Mouse (Mus musculus) frontal cortex, adult 2 months (tissue): ENCODE results near the gene Lbp. TPM values are rescaled to one million over a fixed set of nuclear protein-coding genes. Genes with fewer than 3 reads are reported as not detected.

Experiments used
- DNase-seq, 2 experiments: peaks; one replicate each; pipeline ENCODE4 v3.0.0; 2022; ENCODE audit warnings: low spot score in 1 of 2; ENCODE audit errors: extremely low spot score in 1 of 2
- polyA plus RNA-seq: library from polyadenylated mRNA; depleted of rRNA; stranded (reverse); fragments of >200 nt; gene quantifications from 2 replicates; pipeline ENCODE4 v1.2.3, GENCODE M21; 2012

The Lbp gene
- polyA plus RNA-seq, 1 experiment: 1.8 TPM

DNA sequence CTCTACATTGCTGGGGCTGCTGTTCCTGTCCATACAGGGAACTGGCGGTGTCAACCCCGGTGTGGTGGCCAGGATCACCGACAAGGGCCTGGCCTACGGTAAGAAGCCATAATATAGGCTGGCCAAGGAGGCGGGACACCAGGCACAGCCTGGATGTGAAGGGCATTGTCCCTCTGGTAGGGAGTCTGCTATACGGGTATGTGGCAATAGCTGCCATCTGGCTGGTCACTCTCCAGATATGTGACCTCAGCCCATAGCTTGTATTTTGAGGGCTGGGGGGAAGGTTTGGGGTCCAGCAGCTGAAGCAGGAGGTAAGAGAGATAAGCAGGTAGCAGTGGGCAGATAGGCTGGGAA lies 380 bp downstream of the Lbp start:
- DNase-seq: no peak

DNA sequence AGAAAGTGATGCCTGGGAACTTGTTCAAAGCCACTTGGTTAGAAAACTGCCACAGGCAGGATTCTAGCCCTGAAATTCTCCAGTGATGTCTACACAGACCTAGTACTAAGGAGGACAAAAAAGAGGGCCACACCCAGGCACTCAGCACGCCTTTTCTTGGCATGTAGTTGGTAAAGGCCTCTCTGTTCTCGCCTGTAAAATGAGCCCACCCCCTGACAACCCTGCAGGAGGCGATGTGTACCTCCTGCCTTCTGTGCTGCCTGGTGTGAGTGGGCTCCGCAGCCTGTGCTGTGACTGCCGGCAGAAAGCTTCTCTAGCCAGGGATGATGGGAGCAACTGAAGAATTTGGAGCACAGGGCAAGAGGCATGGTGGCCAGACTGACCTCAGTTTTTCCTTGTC lies 2.0 kb downstream of the Lbp start:
- peak; percentile 27 to 38 for DNase-seq

DNA sequence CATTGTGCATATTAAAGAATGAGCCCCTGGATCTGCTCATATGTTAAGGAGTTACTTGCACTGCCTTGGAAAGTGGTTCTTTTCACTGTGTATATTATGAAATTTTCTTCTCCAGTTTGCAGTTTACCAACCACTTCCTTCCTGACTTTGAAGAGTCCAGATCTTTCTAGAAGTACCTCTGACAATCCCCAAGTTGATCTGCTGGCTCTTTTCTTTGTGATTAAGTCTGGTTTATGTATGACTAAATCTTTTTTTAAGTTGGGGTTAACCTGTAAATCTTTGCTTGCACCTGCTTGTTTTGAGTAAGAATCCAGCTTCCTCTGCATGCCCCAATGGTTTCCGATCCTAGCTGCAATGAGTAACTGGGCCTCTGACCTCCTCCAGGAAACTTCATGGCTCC lies 6.8 kb downstream of the Lbp start:
- no peak for DNase-seq

DNA sequence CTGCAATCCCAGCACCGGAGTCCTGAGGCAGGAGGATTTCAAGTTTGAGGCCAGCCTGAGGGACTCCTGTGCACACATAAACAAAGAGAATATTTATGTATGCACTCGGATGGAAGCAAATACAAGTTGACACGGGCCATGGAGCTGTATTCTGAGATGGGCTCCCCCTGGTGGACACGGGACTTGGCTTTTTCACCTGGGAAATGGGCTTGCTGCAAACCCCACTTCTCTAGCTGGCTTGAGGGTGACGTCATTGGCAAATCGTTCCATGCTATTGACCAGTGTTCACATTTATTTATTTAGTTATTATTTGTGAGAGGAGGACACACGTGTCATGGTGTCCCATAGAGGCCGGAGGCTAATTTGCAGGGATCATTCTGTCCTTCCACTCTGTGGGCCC lies 10.1 kb downstream of the Lbp start:
- DNase-seq: no peak

DNA sequence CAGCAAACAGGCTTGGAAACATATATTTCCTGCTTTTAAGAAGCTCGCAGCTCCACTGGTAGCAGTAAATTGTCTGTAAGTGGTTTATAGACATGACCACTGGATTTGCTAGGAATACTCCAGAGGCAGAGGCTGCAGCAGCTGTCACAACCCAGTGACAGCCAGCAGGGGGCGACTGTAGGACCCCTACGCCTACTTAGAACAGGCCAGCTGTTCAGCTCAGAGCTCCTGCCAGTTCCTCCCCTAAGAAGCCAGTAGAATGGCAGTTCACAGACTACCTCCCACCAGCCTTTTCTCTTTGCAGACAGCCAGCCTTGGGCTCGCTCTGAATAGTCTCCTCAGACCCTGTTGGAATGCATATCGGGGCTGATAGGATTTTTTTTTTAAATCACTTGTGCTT lies 10.7 kb downstream of the Lbp start:
- DNase-seq: peak; percentile 35 to 82

DNA sequence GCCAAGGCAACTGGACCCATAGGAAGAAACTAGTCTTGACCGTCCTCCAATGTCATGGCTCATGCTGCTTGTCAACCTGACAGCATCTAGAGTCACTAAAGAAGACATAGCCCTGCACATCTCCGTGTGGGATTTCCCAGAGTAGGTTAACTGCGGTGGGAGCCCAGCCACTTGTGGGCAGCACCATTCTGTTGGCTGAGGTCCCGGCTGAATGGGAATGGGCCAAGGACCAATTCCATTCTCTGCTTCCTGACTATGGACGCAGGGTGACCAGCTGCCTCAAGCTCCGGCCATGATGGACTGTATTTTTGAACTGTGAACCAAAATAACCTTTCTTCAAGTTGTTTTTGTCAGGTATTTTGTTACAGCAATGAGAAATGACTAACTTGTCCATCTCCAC lies 15.3 kb downstream of the Lbp start:
- DNase-seq: no peak

DNA sequence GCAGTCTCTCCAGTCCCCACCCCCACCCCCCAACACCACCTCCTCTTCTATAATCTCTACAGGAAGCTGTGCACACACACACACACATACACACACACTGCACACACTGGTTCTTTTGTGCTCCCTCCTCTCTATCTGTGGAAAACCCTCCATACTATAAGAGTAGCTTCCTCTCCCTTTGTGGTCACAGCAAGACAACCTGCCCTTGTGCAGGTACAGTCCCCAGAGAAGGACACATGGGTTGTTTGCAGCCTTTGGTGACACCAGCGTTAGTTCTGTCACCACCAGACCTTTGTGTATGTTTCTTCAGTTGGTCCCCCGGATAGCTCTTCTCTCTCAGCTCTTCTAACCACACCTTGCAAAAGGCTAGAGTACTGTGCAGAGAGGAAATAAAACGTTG lies 16.6 kb downstream of the Lbp start:
- DNase-seq: no peak

DNA sequence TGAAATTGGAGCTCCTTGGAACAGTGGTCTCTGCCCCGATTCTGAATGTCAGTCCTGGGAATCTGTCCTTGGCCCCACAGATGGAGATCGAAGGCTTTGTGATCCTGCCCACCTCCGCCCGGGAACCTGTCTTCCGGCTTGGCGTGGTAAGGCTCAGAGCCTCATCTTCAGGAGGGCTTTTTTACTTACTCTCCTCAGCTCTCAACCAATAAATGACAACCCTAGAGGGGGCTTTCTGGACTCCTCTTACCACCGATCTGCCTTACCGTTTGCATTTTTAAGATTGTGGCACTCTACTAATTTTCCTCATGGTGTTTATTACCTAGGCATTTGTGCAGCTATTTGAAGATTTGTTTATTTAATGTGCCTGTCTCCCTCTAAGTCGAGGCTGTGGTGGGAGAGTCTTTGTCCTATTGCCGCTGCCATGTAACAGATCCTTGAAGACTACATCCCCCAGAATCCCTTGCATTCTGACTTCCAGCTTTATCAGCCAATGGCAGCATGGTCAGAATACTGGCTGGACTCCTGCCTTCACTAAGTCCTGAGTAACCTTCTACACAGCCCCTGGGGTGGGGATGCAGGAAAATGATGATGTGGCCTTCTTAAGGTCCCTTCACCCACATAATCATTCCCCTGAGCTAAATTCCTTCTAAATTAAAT lies 18.4 kb downstream of the Lbp start:
- DNase-seq: peak in 1 of 2 experiments; percentile 59

DNA sequence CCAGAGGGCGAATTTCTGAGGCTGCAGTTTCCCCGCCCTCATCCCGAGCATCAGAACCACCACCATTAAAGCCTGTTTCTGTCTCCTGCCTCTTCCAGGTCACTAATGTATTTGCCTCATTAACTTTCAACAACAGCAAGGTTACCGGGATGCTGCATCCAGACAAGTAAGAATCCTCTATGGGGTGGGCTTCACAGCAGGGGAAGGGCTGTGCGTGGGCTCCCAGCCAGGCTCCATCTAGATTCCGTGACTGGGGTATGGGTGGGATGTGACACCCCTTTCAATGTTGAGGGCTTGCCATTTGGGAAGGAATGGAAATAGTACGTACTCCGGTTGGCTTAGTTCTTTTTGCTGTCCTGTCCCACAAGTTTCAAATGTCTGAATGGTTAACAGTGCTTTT lies 19.3 kb downstream of the Lbp start:
- DNase-seq: no peak

DNA sequence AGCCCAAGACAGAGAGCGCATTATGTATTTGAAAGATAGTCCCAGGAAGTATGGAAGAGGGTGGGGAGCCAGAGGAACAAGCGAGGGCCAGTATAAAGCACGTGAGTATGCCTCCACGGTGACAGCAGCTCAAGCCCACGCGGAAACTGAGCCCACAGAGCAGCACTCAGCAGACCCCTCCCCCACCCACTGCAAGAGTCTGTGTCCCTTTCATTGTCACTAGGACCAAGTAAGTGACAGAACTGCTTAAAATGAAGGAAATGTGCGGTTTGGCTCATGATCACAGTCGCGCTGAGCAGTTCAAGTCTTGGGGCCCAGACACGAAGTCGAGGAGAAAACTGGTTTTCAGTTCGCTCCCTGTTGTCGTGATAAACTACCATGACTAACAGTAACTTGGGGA lies 28.1 kb downstream of the Lbp start:
- no peak for DNase-seq

DNA sequence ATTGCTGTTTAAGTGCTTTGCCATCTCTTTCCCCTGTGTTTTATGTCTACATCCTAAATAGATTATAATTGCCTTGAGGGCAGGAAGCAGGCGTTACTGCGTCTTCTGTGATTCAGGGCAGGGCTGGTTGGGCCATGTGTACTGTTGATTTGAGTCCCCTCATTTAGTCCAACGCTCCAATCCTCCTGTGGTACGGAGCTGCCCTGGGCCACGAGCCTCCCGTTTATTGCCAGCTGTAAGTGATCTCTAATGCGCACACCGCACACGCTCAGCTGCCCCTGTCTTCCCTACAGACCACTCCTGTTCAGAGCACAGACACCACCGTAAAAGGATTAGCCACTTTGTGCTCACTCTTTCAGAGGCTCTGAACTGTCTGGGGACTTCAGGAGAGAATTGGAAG lies 31.4 kb downstream of the Lbp start:
- no peak for DNase-seq

DNA sequence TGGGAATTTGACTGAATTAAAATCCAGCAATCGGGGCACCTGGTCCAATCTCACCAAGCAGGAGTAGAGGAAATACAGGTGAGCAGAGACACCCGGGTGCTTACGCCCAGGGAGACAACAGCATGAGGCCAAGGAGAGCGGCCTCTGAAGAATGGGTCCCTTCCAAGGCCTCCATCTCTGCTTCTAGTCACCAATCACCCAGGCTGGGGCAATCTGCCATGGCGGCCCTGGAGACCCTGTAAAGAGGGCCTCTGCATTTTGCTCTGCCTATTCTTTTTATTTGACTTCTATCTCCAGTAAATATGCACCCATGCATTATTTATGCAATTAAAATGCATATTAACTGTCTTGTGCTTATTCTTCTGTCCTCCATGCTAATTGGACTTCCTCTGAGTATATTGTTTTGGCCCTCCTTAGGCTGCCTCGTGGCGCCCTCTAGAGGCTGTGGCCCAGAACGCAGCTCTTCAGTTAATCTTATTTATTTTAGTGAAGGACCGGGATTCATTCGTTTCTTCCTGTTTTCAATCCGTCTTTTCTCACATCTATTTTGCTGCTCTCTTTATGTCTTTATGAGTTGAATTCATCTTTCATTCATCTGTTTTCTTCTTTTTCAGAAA lies 33.8 kb downstream of the Lbp start:
- peak in 1 of 2 experiments; percentile 82 for DNase-seq

DNA sequence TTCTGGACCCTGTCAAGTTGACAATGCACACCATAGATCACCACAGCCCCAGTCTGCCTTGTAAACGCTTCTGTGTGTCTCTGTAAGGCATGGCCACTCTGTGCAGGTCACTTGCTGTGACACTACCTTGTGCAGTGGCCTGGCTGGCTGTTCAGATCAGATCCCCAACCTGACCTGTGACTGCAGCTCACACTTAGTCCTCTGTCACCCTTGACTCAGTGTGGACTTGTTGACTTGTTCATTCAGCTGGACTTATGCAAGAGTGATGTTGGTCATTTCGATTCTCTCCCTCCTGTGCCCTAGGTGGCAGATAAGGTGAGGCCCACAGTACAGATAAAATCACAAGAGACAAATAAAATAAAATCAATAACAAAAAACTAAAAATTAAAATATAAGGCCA lies 35.0 kb downstream of the Lbp start:
- no peak for DNase-seq

DNA sequence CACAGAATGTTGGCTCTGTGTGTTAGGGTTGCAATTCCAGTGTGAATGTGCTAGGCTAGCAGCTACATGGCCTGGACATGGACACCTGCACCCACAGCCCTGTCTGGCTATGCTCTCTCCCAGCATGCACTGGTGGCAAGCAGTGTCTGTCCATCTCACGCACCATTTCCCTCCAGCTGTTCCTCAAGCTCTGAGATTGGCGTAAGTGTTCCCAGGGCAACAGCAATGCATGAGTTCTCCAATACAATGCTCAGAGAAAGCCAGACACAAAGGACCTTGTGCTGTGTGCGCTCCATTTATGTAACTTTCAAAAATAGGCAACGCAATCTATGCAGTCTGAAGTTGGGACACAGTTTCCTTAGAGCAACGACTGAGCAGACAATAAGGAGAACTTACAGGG lies 37.2 kb downstream of the Lbp start:
- no peak for DNase-seq

DNA sequence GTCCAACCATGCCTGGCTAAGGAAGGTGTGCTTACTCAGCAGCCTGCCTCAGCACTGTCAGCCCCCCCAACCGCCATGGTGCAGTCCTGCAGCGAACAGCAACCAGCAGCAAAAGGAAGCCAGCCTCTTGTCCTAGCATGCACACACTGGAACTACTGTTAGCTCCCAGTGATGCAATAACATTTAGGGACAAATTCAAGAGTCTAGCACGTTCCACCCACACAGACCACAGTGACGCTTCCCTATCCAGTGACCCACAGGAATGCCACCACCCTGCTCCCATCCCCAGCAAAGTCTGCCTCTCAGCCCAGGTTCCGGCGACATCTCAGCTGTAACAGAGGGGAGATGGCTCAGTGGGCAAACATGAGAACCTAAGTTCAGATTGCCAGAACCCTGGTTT lies 40.2 kb downstream of the Lbp start:
- DNase-seq: no peak

DNA sequence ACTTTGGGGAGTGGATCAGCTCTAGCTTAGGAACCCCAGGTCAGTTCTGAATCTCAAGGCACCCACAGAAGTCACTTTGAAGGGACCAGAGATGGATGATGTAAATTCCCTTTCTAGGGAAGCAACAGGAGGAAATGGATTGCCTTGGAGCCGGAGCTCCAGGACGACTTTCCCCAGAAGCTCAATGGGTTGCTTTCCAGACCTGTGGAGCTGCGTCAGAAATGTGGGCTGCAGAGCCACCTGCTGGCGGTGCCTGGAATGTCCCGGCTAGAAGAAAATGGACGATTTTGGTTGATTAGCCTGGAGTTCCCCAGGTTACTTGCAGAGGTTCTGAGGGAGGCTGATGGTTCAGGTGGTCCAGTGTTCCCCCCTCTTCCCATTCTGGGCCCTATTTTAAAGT lies 41.6 kb downstream of the Lbp start:
- DNase-seq: peak in 1 of 2 experiments; percentile 81

DNA sequence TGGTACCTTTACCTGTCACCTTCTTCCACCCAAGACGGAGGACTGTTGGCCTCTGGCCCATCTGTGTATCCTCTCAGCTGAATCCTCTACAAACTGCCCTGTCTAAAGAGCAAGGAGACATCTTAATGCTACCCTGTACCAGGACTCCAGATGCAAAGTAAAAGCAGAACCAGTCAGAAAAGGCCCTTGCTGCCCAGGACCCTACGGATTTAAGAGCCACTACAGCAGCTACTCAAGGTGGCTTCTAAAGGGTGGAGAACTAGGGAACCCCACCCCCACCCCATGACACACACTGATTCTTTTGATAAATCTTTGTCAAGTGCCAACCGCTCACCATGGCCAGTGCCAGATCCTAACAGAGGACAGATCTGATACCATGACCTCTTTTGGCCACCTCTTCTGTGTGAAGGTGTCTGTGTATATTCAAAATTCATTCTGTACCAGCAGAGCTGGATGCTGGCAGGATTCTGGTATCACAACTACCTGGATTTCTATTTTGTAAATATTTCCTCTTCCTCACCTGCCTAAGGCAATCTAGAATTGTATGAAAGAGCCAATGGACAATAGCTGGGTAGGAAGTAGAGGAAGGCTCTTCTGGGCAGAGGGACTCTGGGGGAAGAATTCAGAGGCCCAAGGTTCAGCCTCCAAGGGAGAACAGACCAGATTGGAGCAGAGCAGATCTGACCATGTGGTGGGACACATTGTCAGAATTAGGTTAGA lies 46.7 kb downstream of the Lbp start:
- no peak for DNase-seq

DNA sequence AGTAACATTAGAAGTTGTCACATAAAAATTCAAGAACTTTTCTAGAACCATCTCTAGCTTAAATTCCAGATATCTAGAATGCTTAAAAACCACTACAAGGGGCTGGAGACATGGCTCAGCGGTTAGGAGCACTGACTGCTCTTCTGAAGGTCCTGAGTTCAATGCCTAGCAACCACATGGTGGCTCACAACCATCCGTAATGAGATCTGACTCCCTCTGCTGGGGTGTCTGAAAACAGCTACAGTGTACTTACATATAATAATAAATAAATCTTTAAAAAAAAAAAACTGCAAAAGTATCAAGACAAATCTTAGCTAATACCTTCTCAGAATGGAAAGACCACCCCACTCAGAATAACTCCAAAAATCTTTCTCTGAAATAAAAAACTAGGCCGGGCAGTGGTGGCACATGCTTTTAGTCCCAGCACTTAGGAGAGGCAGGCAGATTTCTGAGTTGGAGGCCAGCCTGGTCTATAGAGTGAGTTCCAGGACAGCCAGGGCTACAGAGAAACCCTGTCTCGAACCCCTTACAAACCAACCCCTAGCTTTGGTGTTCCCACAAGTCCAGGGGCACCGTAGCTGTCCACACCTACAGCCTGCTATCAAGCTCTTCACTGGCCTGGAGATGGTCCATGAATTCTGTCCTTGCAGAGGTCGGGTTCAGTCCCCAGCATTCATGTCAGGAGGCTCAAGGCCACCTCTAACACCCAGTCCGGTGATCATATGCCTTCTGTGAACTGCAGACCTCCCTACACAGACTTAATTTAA lies 48.2 kb downstream of the Lbp start:
- DNase-seq: no peak

DNA sequence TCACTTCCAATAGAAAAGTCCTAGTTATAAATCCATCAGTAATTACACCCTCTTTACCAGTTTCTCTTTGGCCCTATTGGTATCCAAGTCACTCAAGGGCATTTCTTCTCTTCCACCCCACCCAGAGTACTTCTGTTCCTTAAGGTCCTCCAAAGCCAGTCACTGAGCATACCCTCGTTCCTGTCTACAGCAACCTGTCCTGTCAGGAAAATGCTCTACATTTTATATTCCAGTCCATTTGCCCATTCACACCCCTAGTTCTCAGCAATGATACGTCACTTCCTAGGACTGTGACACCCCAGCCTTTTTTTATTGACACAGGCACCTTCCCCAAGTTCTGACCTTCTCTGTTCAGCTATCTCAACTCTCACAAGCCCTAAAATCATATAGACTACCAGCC lies 48.9 kb downstream of the Lbp start:
- no peak for DNase-seq

DNA sequence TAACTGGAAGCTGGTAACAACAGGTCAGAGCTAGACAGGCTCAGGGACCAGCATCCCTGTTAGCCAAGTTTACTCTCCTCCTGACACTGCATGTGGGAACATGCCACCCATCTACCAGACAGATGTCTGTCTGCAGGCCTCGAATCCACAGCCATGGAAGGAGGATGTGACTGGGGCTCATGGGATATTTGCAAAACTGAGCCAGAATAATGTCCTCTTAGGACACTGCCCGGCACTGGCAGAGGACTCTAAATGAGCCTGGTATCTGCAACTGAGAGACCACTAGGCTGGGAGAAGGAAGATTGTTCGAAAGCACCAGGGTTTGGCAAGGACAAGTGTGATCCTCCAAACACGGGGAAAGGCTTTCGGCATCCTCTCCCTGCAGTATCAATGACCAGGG lies 49.8 kb downstream of the Lbp start:
- no peak for DNase-seq
